Mouse (Mus musculus) mammary gland, adult 2 months (tissue): Measurements from ENCODE around the gene Zscan4-ps3. TPM values are rescaled to one million over a fixed set of nuclear protein-coding genes. Genes with fewer than 3 reads are reported as not detected.

Experiments
- polyA plus RNA-seq: library from polyadenylated mRNA; depleted of rRNA; stranded (reverse); fragments of >200 nt; gene quantifications from 2 replicates; pipeline ENCODE4 v1.2.3, GENCODE M21; 2012; ENCODE audit warnings: low replicate concordance; rRNA removed

Zscan4-ps3 gene
- not detected in 2 replicates for polyA plus RNA-seq

DNA sequence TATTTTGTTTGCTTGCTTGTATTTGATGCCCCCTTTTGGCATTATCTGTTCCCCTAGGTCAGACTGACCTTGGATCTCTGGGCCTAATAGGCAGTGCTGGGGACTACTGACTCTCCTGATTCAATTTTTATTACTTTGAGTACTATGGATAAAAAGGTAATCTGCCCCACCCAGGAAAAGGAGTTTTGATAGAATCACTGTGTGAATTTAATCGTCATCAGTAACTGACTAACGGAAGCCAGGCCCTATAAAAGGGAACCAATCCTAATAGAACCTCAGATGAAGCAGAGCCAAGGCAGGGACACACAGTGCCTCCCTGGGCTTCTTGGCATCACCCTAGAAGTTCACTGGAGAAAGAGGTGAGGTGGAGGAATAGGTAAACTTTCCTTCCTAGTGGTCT lies at the start of gene Zscan4-ps3:
Gene Zscan4-ps3, plus strand, starts transcription at position 301 of the 400 bp plus-strand sequence.

Other genes starting within 250 kb of the Zscan4-ps3 start
- gene Zscan4f, start 211.4 kb upstream of the Zscan4-ps3 start, polyA plus RNA-seq: not detected in 2 replicates
- gene Zscan4-ps2, start 95.0 kb upstream of the Zscan4-ps3 start, polyA plus RNA-seq: not detected in 2 replicates
- gene Vmn1r72, start 70.8 kb downstream of the Zscan4-ps3 start, polyA plus RNA-seq: not detected in 2 replicates
- not detected in 2 replicates for gene Vmn1r73, start 121.0 kb downstream of the Zscan4-ps3 start, polyA plus RNA-seq
- gene Vmn1r74, start 224.7 kb downstream of the Zscan4-ps3 start, polyA plus RNA-seq: not detected in 2 replicates